Mouse (Mus musculus): ENCODE measurements around the gene Rasgrf1.

DNA sequence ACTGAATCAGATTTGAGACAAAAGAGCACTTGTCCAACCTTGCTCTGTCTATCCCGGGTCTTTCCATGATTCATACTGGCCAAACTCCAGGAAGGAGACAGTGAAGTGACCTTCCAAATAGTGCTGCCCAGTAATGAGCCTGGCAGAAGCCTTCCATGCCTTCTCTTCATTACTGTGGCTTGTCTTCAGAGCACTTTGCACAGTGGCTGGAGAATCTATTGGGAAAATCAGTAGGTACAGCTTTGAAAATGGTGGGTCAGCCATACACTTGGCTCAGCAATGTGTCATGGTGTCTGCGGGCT is 150.8 kb downstream of the Rasgrf1 start:
- no peak for TF ChIP-seq POLR2A (IDR thresholded peaks at IDR 0.05; ENCODE audit: borderline replicate concordance, control insufficient read depth, low read depth, low read length)
- no peak for TF ChIP-seq CTCF (IDR thresholded peaks at IDR 0.05; ENCODE audit: control insufficient read depth, insufficient read depth, low read length)

Measured in bone marrow, adult 2 months (tissue).